Mouse (Mus musculus): ENCODE results near the gene Atf5.

The Atf5 gene

DNA sequence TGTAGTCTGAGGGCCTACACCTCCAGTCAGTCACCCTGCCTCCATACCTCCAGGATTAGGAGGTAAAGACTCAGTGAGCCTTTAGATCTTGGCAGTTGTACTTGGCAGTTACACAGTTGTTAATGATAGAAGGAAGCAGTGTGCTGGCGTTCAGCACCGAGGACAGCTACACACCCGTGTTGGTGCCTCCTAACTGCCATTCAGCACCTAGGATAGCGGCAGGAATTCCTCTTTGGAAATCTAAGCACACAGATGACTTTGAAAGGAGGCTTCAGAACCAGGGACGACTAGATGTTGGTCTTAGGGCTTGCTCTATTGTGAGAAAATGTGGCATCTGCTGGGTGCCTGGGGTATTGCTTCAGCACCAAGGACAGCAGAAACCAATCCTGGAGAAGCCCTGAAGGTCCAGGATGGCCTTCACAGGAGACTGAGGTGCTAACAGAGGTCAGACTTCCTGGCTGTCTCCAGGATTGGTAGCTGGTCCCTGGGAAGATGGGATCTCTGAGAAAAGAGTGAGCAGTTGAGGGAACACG is 46.3 kb downstream of the Atf5 start:
- DNase-seq (ENCODE audit: low read depth, low spot score) = peak; percentile 55

DNA sequence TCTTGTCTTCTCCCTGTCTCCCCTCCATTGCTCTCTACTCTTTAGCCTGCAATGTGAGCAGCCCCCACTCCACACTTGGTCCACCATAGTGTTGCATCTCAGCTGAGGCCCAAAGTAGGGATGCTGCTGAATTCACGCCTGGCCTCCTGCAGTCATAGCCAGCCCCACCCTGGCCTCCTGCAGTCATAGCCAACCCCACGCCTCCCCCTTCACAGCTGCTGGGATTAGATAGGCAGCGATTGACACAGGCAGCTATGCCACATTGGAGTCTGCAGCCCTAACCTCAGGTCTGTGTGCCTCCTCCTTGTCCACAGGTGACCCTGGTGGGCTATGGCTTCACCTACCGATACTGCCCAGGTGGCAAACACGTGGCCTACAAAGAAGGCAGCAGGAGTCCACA is 48.3 kb downstream of the Atf5 start:
- no peak for DNase-seq (ENCODE audit: low read depth, low spot score)

Data from WW6 (cell line).